Mouse (Mus musculus): ENCODE data around the gene Micall2. TPM values are rescaled to one million over a fixed set of nuclear protein-coding genes. Genes with fewer than 3 reads are reported as not detected.
A peak's percentile ranks its signal among the peaks of the same experiment; 100 is the strongest.

Gene Micall2
- polyA plus RNA-seq, 1 experiment = 16.9 TPM

GRCm38 (mm10) chr5:139682631-139682977 is 53.5 kb downstream of the Micall2 start:
- TF ChIP-seq POLR2A (IDR thresholded peaks at IDR 0.05; ENCODE audit: low read depth, low read length) (no peak), CTCF (IDR thresholded peaks at IDR 0.05; ENCODE audit: extremely low read depth, insufficient read length, insufficient replicate concordance, low read depth, low read length) (no peak)
- WGBS = 8% methylated on average over 7 of the region's 7 CpGs
- peaks cover 2% of the 10 kb centered on the region; the same call in 1 of the 2 replicates for H3K4me1 ChIP-seq (ENCODE audit: control insufficient read depth, insufficient read depth, insufficient read length, low read length)
- H3K27ac ChIP-seq (ENCODE audit: insufficient read depth, low read depth, low read length) = no peak overlapping the region
- peaks cover 11% of the 10 kb centered on the region for H3K27me3 ChIP-seq (ENCODE audit: control insufficient read depth, insufficient read depth, low read length)
- H3K36me3 ChIP-seq (ENCODE audit: control insufficient read depth, insufficient read depth, low read length) = no peaks in the 10 kb centered on the region
- no peak overlapping the region for H3K4me3 ChIP-seq (ENCODE audit: low read depth, low read length)

- no peaks in the 10 kb centered on the region for H3K36me3 ChIP-seq (ENCODE audit: control insufficient read depth, insufficient read depth, low read length)
- peaks cover 11% of the 10 kb centered on the region for H3K27me3 ChIP-seq (ENCODE audit: control insufficient read depth, insufficient read depth, low read length)
- H3K4me3 ChIP-seq (ENCODE audit: low read depth, low read length) = no peak overlapping the region
- H3K27ac ChIP-seq (ENCODE audit: insufficient read depth, low read depth, low read length) = no peak overlapping the region
- H3K4me1 ChIP-seq (ENCODE audit: control insufficient read depth, insufficient read depth, insufficient read length, low read length) = peaks cover 2% of the 10 kb centered on the region; the same call in 1 of the 2 replicates
- no peak for TF ChIP-seq POLR2A (IDR thresholded peaks at IDR 0.05; ENCODE audit: low read depth, low read length)
- TF ChIP-seq CTCF (IDR thresholded peaks at IDR 0.05; ENCODE audit: extremely low read depth, insufficient read length, insufficient replicate concordance, low read depth, low read length) = no peak
- WGBS = 8% methylated on average over 20 of the region's 20 CpGs
Measured at GRCm38 (mm10) chr5:139681832-139682630, 54.1 kb downstream of the Micall2 start.

GRCm38 (mm10) chr5:139675707-139675967 is 60.5 kb downstream of the Micall2 start:
- Histone ChIP-seq H3K27me3 (ENCODE audit: control insufficient read depth, insufficient read depth, low read length) (no peaks in the 10 kb centered on the region; the same call in none of the 2 replicates), H3K4me1 (ENCODE audit: control insufficient read depth, insufficient read depth, insufficient read length, low read length) (no peaks in the 10 kb centered on the region), H3K4me3 (ENCODE audit: low read depth, low read length) (no peak overlapping the region), H3K36me3 (ENCODE audit: control insufficient read depth, insufficient read depth, low read length) (no peaks in the 10 kb centered on the region), H3K27ac (ENCODE audit: insufficient read depth, low read depth, low read length) (no peak overlapping the region)
- no peak for TF ChIP-seq POLR2A (IDR thresholded peaks at IDR 0.05; ENCODE audit: low read depth, low read length)
- TF ChIP-seq CTCF (IDR thresholded peaks at IDR 0.05; ENCODE audit: extremely low read depth, insufficient read length, insufficient replicate concordance, low read depth, low read length) = no peak

- TF ChIP-seq CTCF (IDR thresholded peaks at IDR 0.05; ENCODE audit: extremely low read depth, insufficient read length, insufficient replicate concordance, low read depth, low read length) (no peak), POLR2A (IDR thresholded peaks at IDR 0.05; ENCODE audit: low read depth, low read length) (no peak)
- H3K27me3 ChIP-seq (ENCODE audit: control insufficient read depth, insufficient read depth, low read length) = no peaks in the 10 kb centered on the region; the same call in none of the 2 replicates
- 29% methylated on average over 13 of the region's 13 CpGs for WGBS
Measured at GRCm38 (mm10) chr5:139674940-139675706, 61.0 kb downstream of the Micall2 start.

GRCm38 (mm10) chr5:139669380-139669779 is 66.8 kb downstream of the Micall2 start:
- peaks cover 16% of the 10 kb centered on the region for H3K27me3 ChIP-seq (ENCODE audit: control insufficient read depth, insufficient read depth, low read length)

More at GRCm38 (mm10) chr5:139674940-139675706, 61.0 kb downstream of the Micall2 start:
- no peak overlapping the region for H3K4me3 ChIP-seq (ENCODE audit: low read depth, low read length)
- H3K4me1 ChIP-seq (ENCODE audit: control insufficient read depth, insufficient read depth, insufficient read length, low read length) = no peaks in the 10 kb centered on the region
- no peak overlapping the region for H3K27ac ChIP-seq (ENCODE audit: insufficient read depth, low read depth, low read length)
- no peaks in the 10 kb centered on the region for H3K36me3 ChIP-seq (ENCODE audit: control insufficient read depth, insufficient read depth, low read length)

GRCm38 (mm10) chr5:139668494-139668893 is 67.6 kb downstream of the Micall2 start:
- no peak overlapping the region for H3K27ac ChIP-seq (ENCODE audit: insufficient read depth, low read depth, low read length)
- no peak overlapping the region for H3K4me3 ChIP-seq (ENCODE audit: low read depth, low read length)
- WGBS = 1% methylated on average over 24 of the region's 24 CpGs
- H3K27me3 ChIP-seq (ENCODE audit: control insufficient read depth, insufficient read depth, low read length) = peaks cover 16% of the 10 kb centered on the region
- TF ChIP-seq POLR2A (IDR thresholded peaks at IDR 0.05; ENCODE audit: low read depth, low read length) (no peak), CTCF (IDR thresholded peaks at IDR 0.05; ENCODE audit: extremely low read depth, insufficient read length, insufficient replicate concordance, low read depth, low read length) (peak; percentile 84; the same call in 1 of the 2 replicates)
- H3K4me1 ChIP-seq (ENCODE audit: control insufficient read depth, insufficient read depth, insufficient read length, low read length) = no peaks in the 10 kb centered on the region
- H3K36me3 ChIP-seq (ENCODE audit: control insufficient read depth, insufficient read depth, low read length) = no peaks in the 10 kb centered on the region

More at GRCm38 (mm10) chr5:139669380-139669779, 66.8 kb downstream of the Micall2 start:
- WGBS = 13% methylated on average over 8 of the region's 8 CpGs
- H3K4me1 ChIP-seq (ENCODE audit: control insufficient read depth, insufficient read depth, insufficient read length, low read length) = no peaks in the 10 kb centered on the region
- no peak overlapping the region for H3K27ac ChIP-seq (ENCODE audit: insufficient read depth, low read depth, low read length)
- TF ChIP-seq POLR2A (IDR thresholded peaks at IDR 0.05; ENCODE audit: low read depth, low read length) (no peak), CTCF (IDR thresholded peaks at IDR 0.05; ENCODE audit: extremely low read depth, insufficient read length, insufficient replicate concordance, low read depth, low read length) (peak; percentile 52; the same call in 1 of the 2 replicates)
- no peaks in the 10 kb centered on the region for H3K36me3 ChIP-seq (ENCODE audit: control insufficient read depth, insufficient read depth, low read length)
- no peak overlapping the region for H3K4me3 ChIP-seq (ENCODE audit: low read depth, low read length)

GRCm38 (mm10) chr5:139666496-139666895 is 69.6 kb downstream of the Micall2 start:
- peaks cover 16% of the 10 kb centered on the region for H3K27me3 ChIP-seq (ENCODE audit: control insufficient read depth, insufficient read depth, low read length)
- H3K36me3 ChIP-seq (ENCODE audit: control insufficient read depth, insufficient read depth, low read length) = no peaks in the 10 kb centered on the region
- H3K27ac ChIP-seq (ENCODE audit: insufficient read depth, low read depth, low read length) = no peak overlapping the region
- 43% methylated on average over 2 of the region's 2 CpGs for WGBS
- H3K4me1 ChIP-seq (ENCODE audit: control insufficient read depth, insufficient read depth, insufficient read length, low read length) = no peaks in the 10 kb centered on the region
- no peak for TF ChIP-seq POLR2A (IDR thresholded peaks at IDR 0.05; ENCODE audit: low read depth, low read length)
- TF ChIP-seq CTCF (IDR thresholded peaks at IDR 0.05; ENCODE audit: extremely low read depth, insufficient read length, insufficient replicate concordance, low read depth, low read length) = no peak
- no peak overlapping the region for H3K4me3 ChIP-seq (ENCODE audit: low read depth, low read length)
